Mouse (Mus musculus): ENCODE measurements around the gene Rpl41.

The Rpl41 gene

GRCm38 (mm10) chr10:128555567-128555966 lies 6.5 kb upstream of the Rpl41 start:
- DNase-seq: peak; percentile 2

- peak; percentile 64 for DNase-seq
These were observed 1.2 kb upstream of the Rpl41 start for GRCm38 (mm10) chr10:128550144-128550823.

- DNase-seq: peak; percentile 83
These were observed 565 bp upstream of the Rpl41 start for GRCm38 (mm10) chr10:128549682-128550057.

- DNase-seq: peak; percentile 62
These were observed 884 bp downstream of the Rpl41 start for GRCm38 (mm10) chr10:128548051-128548791.

GRCm38 (mm10) chr10:128547361-128548032 lies 1.6 kb downstream of the Rpl41 start, which contains the start of gene Zc3h10:
TSS of gene Zc3h10 (minus strand) at chr10:128547774.
- peak; percentile 98 for DNase-seq

GRCm38 (mm10) chr10:128546787-128547186 lies 2.3 kb downstream of the Rpl41 start:
- DNase-seq: no peak

GRCm38 (mm10) chr10:128546361-128546760 lies 2.7 kb downstream of the Rpl41 start:
- DNase-seq: peak; percentile 35

GRCm38 (mm10) chr10:128545570-128545898 lies 3.6 kb downstream of the Rpl41 start:
- peak; percentile 56 for DNase-seq

- peak; percentile 62 for DNase-seq
These were observed 4.2 kb downstream of the Rpl41 start for GRCm38 (mm10) chr10:128544674-128545569.

- DNase-seq: peak; percentile 54
These were observed 4.9 kb downstream of the Rpl41 start for GRCm38 (mm10) chr10:128544151-128544657.

- DNase-seq: no peak
These were observed 6.0 kb downstream of the Rpl41 start for GRCm38 (mm10) chr10:128543100-128543499.

GRCm38 (mm10) chr10:128538340-128538870 lies 10.7 kb downstream of the Rpl41 start:
- DNase-seq: no peak

GRCm38 (mm10) chr10:128536266-128536940 lies 12.7 kb downstream of the Rpl41 start:
- peak; percentile 89 for DNase-seq

- DNase-seq: no peak
These were observed 13.4 kb downstream of the Rpl41 start for GRCm38 (mm10) chr10:128535624-128536265.

GRCm38 (mm10) chr10:128535206-128535605 lies 13.9 kb downstream of the Rpl41 start:
- no peak for DNase-seq

- no peak for DNase-seq
These were observed 22.4 kb downstream of the Rpl41 start for GRCm38 (mm10) chr10:128526366-128527356.

GRCm38 (mm10) chr10:128525671-128526308 lies 23.3 kb downstream of the Rpl41 start, which contains the start of gene Esyt1:
TSS of gene Esyt1 (minus strand) at chr10:128525871.
- peak; percentile 98 for DNase-seq

- peak; percentile 65 for DNase-seq
These were observed 24.1 kb downstream of the Rpl41 start for GRCm38 (mm10) chr10:128524732-128525662.
